Mouse (Mus musculus): ENCODE measurements around the gene S100a3. TPM values are rescaled to one million over a fixed set of nuclear protein-coding genes. Genes with fewer than 3 reads are reported as not detected.

S100a3 gene
- polyA plus RNA-seq, 1 experiment from 2014 or later = not detected

- no peaks in the 10 kb centered on the region for H3K9me3 ChIP-seq (replicated peaks; ENCODE audit: control insufficient read depth, low read length)
- H3K4me1 ChIP-seq (ENCODE audit: control insufficient read depth, low read depth, low read length) = no peaks in the 10 kb centered on the region
- no peak for ATAC-seq (ENCODE audit: low read depth)
- H3K36me3 ChIP-seq (ENCODE audit: control insufficient read depth, insufficient read depth) = no peaks in the 10 kb centered on the region
- H3K4me3 ChIP-seq (ENCODE audit: low read depth, low read length) = no peak overlapping the region
- no peak overlapping the region for H3K4me2 ChIP-seq (ENCODE audit: low read depth, low read length)
- H3K9ac ChIP-seq (ENCODE audit: low read depth, low read length) = no peak overlapping the region
- WGBS (ENCODE audit: insufficient replicate concordance) = 44% methylated on average over 5 of the region's 5 CpGs
- no peaks in the 10 kb centered on the region for H3K27me3 ChIP-seq (ENCODE audit: control insufficient read depth, insufficient read depth, low read depth, low read length)
- no peak overlapping the region for H3K27ac ChIP-seq (ENCODE audit: low read length)
Observed at GRCm38 (mm10) chr3:90549676-90550420, 10.5 kb upstream of the S100a3 start.

GRCm38 (mm10) chr3:90550421-90550790, 10.0 kb upstream of the S100a3 start:
- WGBS (ENCODE audit: insufficient replicate concordance) = 70% methylated on average over 2 of the region's 2 CpGs

GRCm38 (mm10) chr3:90552231-90552630, 8.1 kb upstream of the S100a3 start:
- ATAC-seq (ENCODE audit: low read depth) = no peak
- no peak overlapping the region for H3K9ac ChIP-seq (ENCODE audit: low read depth, low read length)
- H3K36me3 ChIP-seq (ENCODE audit: control insufficient read depth, insufficient read depth) = no peaks in the 10 kb centered on the region
- H3K27me3 ChIP-seq (ENCODE audit: control insufficient read depth, insufficient read depth, low read depth, low read length) = no peaks in the 10 kb centered on the region
- no peaks in the 10 kb centered on the region for H3K4me1 ChIP-seq (ENCODE audit: control insufficient read depth, low read depth, low read length)
- no peak overlapping the region for H3K27ac ChIP-seq (ENCODE audit: low read length)
- H3K9me3 ChIP-seq (replicated peaks; ENCODE audit: control insufficient read depth, low read length) = no peaks in the 10 kb centered on the region
- H3K4me3 ChIP-seq (ENCODE audit: low read depth, low read length) = no peak overlapping the region
- no peak overlapping the region for H3K4me2 ChIP-seq (ENCODE audit: low read depth, low read length)
- 50% methylated on average over 1 of the region's 2 CpGs for WGBS (ENCODE audit: insufficient replicate concordance)

More at GRCm38 (mm10) chr3:90550421-90550790, 10.0 kb upstream of the S100a3 start:
- Histone ChIP-seq H3K4me3 (ENCODE audit: low read depth, low read length) (no peak overlapping the region), H3K4me1 (ENCODE audit: control insufficient read depth, low read depth, low read length) (no peaks in the 10 kb centered on the region), H3K27ac (ENCODE audit: low read length) (no peak overlapping the region), H3K27me3 (ENCODE audit: control insufficient read depth, insufficient read depth, low read depth, low read length) (no peaks in the 10 kb centered on the region), H3K4me2 (ENCODE audit: low read depth, low read length) (no peak overlapping the region), H3K9me3 (replicated peaks; ENCODE audit: control insufficient read depth, low read length) (no peaks in the 10 kb centered on the region), H3K36me3 (ENCODE audit: control insufficient read depth, insufficient read depth) (no peaks in the 10 kb centered on the region), H3K9ac (ENCODE audit: low read depth, low read length) (no peak overlapping the region)
- ATAC-seq (ENCODE audit: low read depth) = no peak

GRCm38 (mm10) chr3:90555954-90556353, 4.4 kb upstream of the S100a3 start:
- no peak overlapping the region for H3K4me2 ChIP-seq (ENCODE audit: low read depth, low read length)
- H3K9me3 ChIP-seq (replicated peaks; ENCODE audit: control insufficient read depth, low read length) = no peaks in the 10 kb centered on the region
- no peaks in the 10 kb centered on the region for H3K36me3 ChIP-seq (ENCODE audit: control insufficient read depth, insufficient read depth)
- 59% methylated on average over 5 of the region's 5 CpGs for WGBS (ENCODE audit: insufficient replicate concordance)
- no peaks in the 10 kb centered on the region for H3K27me3 ChIP-seq (ENCODE audit: control insufficient read depth, insufficient read depth, low read depth, low read length)
- no peak overlapping the region for H3K27ac ChIP-seq (ENCODE audit: low read length)
- H3K4me3 ChIP-seq (ENCODE audit: low read depth, low read length) = no peak overlapping the region
- ATAC-seq (ENCODE audit: low read depth) = no peak
- no peaks in the 10 kb centered on the region for H3K4me1 ChIP-seq (ENCODE audit: control insufficient read depth, low read depth, low read length)
- no peak overlapping the region for H3K9ac ChIP-seq (ENCODE audit: low read depth, low read length)

- H3K4me2 ChIP-seq (ENCODE audit: low read depth, low read length) = no peak overlapping the region
- H3K27me3 ChIP-seq (ENCODE audit: control insufficient read depth, insufficient read depth, low read depth, low read length) = no peaks in the 10 kb centered on the region
- no peak overlapping the region for H3K9ac ChIP-seq (ENCODE audit: low read depth, low read length)
- no peak for ATAC-seq (ENCODE audit: low read depth)
- no peak overlapping the region for H3K27ac ChIP-seq (ENCODE audit: low read length)
- H3K36me3 ChIP-seq (ENCODE audit: control insufficient read depth, insufficient read depth) = no peaks in the 10 kb centered on the region
- 64% methylated on average over 5 of the region's 5 CpGs for WGBS (ENCODE audit: insufficient replicate concordance)
- no peak overlapping the region for H3K4me3 ChIP-seq (ENCODE audit: low read depth, low read length)
- H3K4me1 ChIP-seq (ENCODE audit: control insufficient read depth, low read depth, low read length) = no peaks in the 10 kb centered on the region
- no peaks in the 10 kb centered on the region for H3K9me3 ChIP-seq (replicated peaks; ENCODE audit: control insufficient read depth, low read length)
Observed at GRCm38 (mm10) chr3:90574691-90575090, 14.3 kb downstream of the S100a3 start.

- WGBS (ENCODE audit: insufficient replicate concordance) = 55% methylated on average over 3 of the region's 3 CpGs
- H3K27ac ChIP-seq (ENCODE audit: low read length) = no peak overlapping the region
- H3K4me3 ChIP-seq (ENCODE audit: low read depth, low read length) = no peak overlapping the region
- no peaks in the 10 kb centered on the region for H3K36me3 ChIP-seq (ENCODE audit: control insufficient read depth, insufficient read depth)
- H3K4me2 ChIP-seq (ENCODE audit: low read depth, low read length) = no peak overlapping the region
- no peak overlapping the region for H3K9ac ChIP-seq (ENCODE audit: low read depth, low read length)
- ATAC-seq (ENCODE audit: low read depth) = no peak
- no peaks in the 10 kb centered on the region for H3K27me3 ChIP-seq (ENCODE audit: control insufficient read depth, insufficient read depth, low read depth, low read length)
- H3K9me3 ChIP-seq (replicated peaks; ENCODE audit: control insufficient read depth, low read length) = no peaks in the 10 kb centered on the region
- no peaks in the 10 kb centered on the region for H3K4me1 ChIP-seq (ENCODE audit: control insufficient read depth, low read depth, low read length)
Observed at GRCm38 (mm10) chr3:90575320-90575719, 14.9 kb downstream of the S100a3 start.

GRCm38 (mm10) chr3:90576351-90577001, 16.1 kb downstream of the S100a3 start:
- H3K27ac ChIP-seq (ENCODE audit: low read length) = no peak overlapping the region
- WGBS (ENCODE audit: insufficient replicate concordance) = 60% methylated on average over 10 of the region's 10 CpGs

GRCm38 (mm10) chr3:90579433-90579832, 19.1 kb downstream of the S100a3 start:
- Histone ChIP-seq H3K9me3 (replicated peaks; ENCODE audit: control insufficient read depth, low read length) (no peaks in the 10 kb centered on the region), H3K4me1 (ENCODE audit: control insufficient read depth, low read depth, low read length) (no peaks in the 10 kb centered on the region), H3K36me3 (ENCODE audit: control insufficient read depth, insufficient read depth) (no peaks in the 10 kb centered on the region), H3K4me2 (ENCODE audit: low read depth, low read length) (no peak overlapping the region), H3K27me3 (ENCODE audit: control insufficient read depth, insufficient read depth, low read depth, low read length) (no peaks in the 10 kb centered on the region), H3K4me3 (ENCODE audit: low read depth, low read length) (no peak overlapping the region), H3K27ac (ENCODE audit: low read length) (no peak overlapping the region), H3K9ac (ENCODE audit: low read depth, low read length) (no peak overlapping the region)
- no peak for ATAC-seq (ENCODE audit: low read depth)
- WGBS (ENCODE audit: insufficient replicate concordance) = 53% methylated on average over 7 of the region's 7 CpGs

More at GRCm38 (mm10) chr3:90576351-90577001, 16.1 kb downstream of the S100a3 start:
- no peak overlapping the region for H3K4me3 ChIP-seq (ENCODE audit: low read depth, low read length)
- no peak overlapping the region for H3K9ac ChIP-seq (ENCODE audit: low read depth, low read length)
- H3K9me3 ChIP-seq (replicated peaks; ENCODE audit: control insufficient read depth, low read length) = no peaks in the 10 kb centered on the region
- no peaks in the 10 kb centered on the region for H3K36me3 ChIP-seq (ENCODE audit: control insufficient read depth, insufficient read depth)
- no peaks in the 10 kb centered on the region for H3K4me1 ChIP-seq (ENCODE audit: control insufficient read depth, low read depth, low read length)
- no peak for ATAC-seq (ENCODE audit: low read depth)
- no peaks in the 10 kb centered on the region for H3K27me3 ChIP-seq (ENCODE audit: control insufficient read depth, insufficient read depth, low read depth, low read length)
- H3K4me2 ChIP-seq (ENCODE audit: low read depth, low read length) = no peak overlapping the region

- Histone ChIP-seq H3K27ac (ENCODE audit: low read length) (no peak overlapping the region), H3K4me3 (ENCODE audit: low read depth, low read length) (no peak overlapping the region), H3K36me3 (ENCODE audit: control insufficient read depth, insufficient read depth) (no peaks in the 10 kb centered on the region), H3K27me3 (ENCODE audit: control insufficient read depth, insufficient read depth, low read depth, low read length) (no peaks in the 10 kb centered on the region), H3K9ac (ENCODE audit: low read depth, low read length) (no peak overlapping the region), H3K4me2 (ENCODE audit: low read depth, low read length) (no peak overlapping the region), H3K4me1 (ENCODE audit: control insufficient read depth, low read depth, low read length) (no peaks in the 10 kb centered on the region; the same call in 1 of the 2 replicates), H3K9me3 (replicated peaks; ENCODE audit: control insufficient read depth, low read length) (no peaks in the 10 kb centered on the region)
- WGBS (ENCODE audit: insufficient replicate concordance) = 77% methylated on average over 5 of the region's 5 CpGs
- ATAC-seq (ENCODE audit: low read depth) = no peak
Observed at GRCm38 (mm10) chr3:90581141-90581540, 20.8 kb downstream of the S100a3 start.

All from liver, embryonic 16.5 days (tissue).